Mouse (Mus musculus) thymus, adult 2 months (tissue): ENCODE results near the gene Rbm43. TPM values are rescaled to one million over a fixed set of nuclear protein-coding genes. Genes with fewer than 3 reads are reported as not detected.

ENCODE experiments used
- DNase-seq: peaks from one replicate; pipeline ENCODE4 v3.0.0; 2021
- H3K27ac ChIP-seq: fragments of 200-500 bp; 2 replicates; pipeline ENCODE4 v1.5.1; 2012; ENCODE audit warnings: low read length, control low read depth; ENCODE audit not compliant: control insufficient read depth, insufficient read depth
- H3K27me3 ChIP-seq: fragments of 200-500 bp; 2 replicates; pipeline ENCODE4 v1.6.1; 2012; ENCODE audit warnings: mild to moderate bottlenecking, low read length, moderate library complexity, mixed read lengths; ENCODE audit not compliant: control insufficient read depth, insufficient read depth
- H3K36me3 ChIP-seq: fragments of 200-500 bp; 2 replicates; pipeline ENCODE4 v1.6.1; 2012; ENCODE audit warnings: mild to moderate bottlenecking, low read length, moderate library complexity; ENCODE audit not compliant: control insufficient read depth, insufficient read depth
- H3K4me1 ChIP-seq: fragments of 200-500 bp; replicated peaks from 2 replicates; pipeline ENCODE4 v1.6.1; 2012; ENCODE audit warnings: low read length; ENCODE audit not compliant: control insufficient read depth, insufficient read depth
- H3K4me3 ChIP-seq: fragments of 200-500 bp; 2 replicates; pipeline ENCODE4 v1.5.1; 2012; ENCODE audit warnings: mild to moderate bottlenecking, low read length, control low read depth, moderate library complexity; ENCODE audit not compliant: control insufficient read depth, insufficient read depth
- CTCF ChIP-seq: fragments of 200-500 bp; IDR thresholded peaks from 2 replicates; pipeline ENCODE4 v1.5.1; 2012; ENCODE audit warnings: mild to moderate bottlenecking, control low read depth, low read length, moderate library complexity, borderline replicate concordance; ENCODE audit not compliant: control insufficient read depth, poor library complexity, insufficient read depth; ENCODE audit errors: extremely low read depth
- POLR2A ChIP-seq: fragments of 200-500 bp; IDR thresholded peaks from 2 replicates; pipeline ENCODE4 v1.6.1; 2012; ENCODE audit warnings: mild to moderate bottlenecking, low read length, control low read depth, moderate library complexity; ENCODE audit not compliant: control insufficient read depth, poor library complexity, insufficient read depth; ENCODE audit errors: extremely low read depth
- WGBS: fragments of 180-500 bp; shearing (Covaris S2); methylation state at CpG from one replicate; pipeline ENCODE4 v1.1.7; 2018; 5-methylcytosine and 5-hydroxymethylcytosine counted together
- polyA plus RNA-seq: library from polyadenylated mRNA; depleted of rRNA; stranded (reverse); fragments of >200 nt; gene quantifications from 2 replicates; pipeline ENCODE4 v1.2.3, GENCODE M21; 2012; rRNA removed

Rbm43 gene
- polyA plus RNA-seq, 1 experiment, result 14.6 TPM

DNA sequence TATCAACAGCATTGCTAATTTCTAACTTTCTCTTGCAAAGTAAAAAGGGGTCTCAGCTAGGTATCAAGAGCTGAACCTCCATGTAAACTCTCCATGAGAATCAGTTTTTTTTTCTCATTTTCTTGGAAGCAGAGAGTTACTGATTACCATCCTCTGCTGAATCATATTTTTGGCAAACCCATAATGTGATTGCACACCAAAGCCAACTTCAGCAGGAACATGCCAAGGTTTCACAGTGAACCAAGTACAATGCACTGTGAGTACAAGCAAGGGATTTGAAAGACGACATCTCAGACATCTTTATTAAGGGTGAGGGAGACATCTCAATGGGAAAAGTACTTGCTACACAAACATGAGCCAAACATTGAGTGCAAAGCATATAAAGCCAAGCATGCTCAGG lies 54.8 kb downstream of the Rbm43 start:
- Histone ChIP-seq H3K27ac (no peak overlapping the region), H3K4me1 (no peaks in the 10 kb centered on the region), H3K27me3 (no peaks in the 10 kb centered on the region), H3K36me3 (no peaks in the 10 kb centered on the region), H3K4me3 (no peak overlapping the region)
- TF ChIP-seq POLR2A (no peak), CTCF (no peak)
- WGBS, result 95% methylated on average over 1 of the region's 1 CpGs
- DNase-seq, result no peak

Other genes with a start within 250 kb of the Rbm43 start
- 8.2 and 9.3 TPM in 2 replicates for gene Nmi, start 38.3 kb upstream of the Rbm43 start, polyA plus RNA-seq
- 0.14 and 0.36 TPM in 2 replicates for gene Tnfaip6, start 102.8 kb upstream of the Rbm43 start, polyA plus RNA-seq
- gene Rif1, start 137.7 kb upstream of the Rbm43 start, polyA plus RNA-seq, result 3.9 and 4.5 TPM in 2 replicates